17 mouse cellular contexts compared by ENCODE assay signal in the genomic region with DNA sequence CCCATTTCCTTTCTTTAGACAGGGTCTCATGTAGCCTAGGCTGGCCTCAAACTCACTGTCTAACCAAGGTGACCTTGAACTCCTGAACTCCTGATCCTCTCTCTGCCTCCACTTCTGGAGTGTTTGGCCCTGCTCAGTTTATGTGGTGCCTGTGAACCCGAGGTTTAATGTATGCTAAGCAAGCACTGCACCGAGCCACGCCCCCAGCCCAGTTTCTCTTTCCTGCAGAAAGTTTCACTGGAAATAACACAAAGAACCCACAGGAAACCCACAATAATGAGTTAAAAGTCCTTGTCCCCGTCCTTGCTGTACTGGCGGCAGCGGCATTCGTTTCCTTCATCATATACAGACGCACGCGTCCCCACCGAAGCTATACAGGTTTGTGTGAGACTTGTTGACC. TPM values are rescaled to one million over a fixed set of nuclear protein-coding genes. Genes with fewer than 3 reads are reported as not detected.
DNase-seq lines count a peak whose midpoint lies in the region.
"Had no signal": no experiment of that assay in that cellular context is flagged by ENCODE, and none has a peak within 500 bp of the region (broad histone marks: within the 10 kb centered on the region; RNA-seq: fewer than 3 reads in every experiment).

No protein-coding gene starts in this region.

- peak; percentile 71 for DNase-seq in CD4-positive, CD25-positive, alpha-beta regulatory T cell, adult 2 months (ENCODE audit: low read depth, low spot score)
- peak; percentile 68 for DNase-seq in T-cell, adult 2 months (ENCODE audit: low spot score)
- DNase-seq in induced T-regulatory cell, adult 2 months (ENCODE audit: low read depth), result peak; percentile 82
- peak; percentile 58 for DNase-seq in thymus, postnatal 14 days
- DNase-seq in lung, postnatal 10 days, result no peak
- DNase-seq in left cerebral cortex, postnatal 10 days (ENCODE audit: extremely low spot score in 1 of 2, low spot score in 2 of 2), result no peak
- DNase-seq in right cerebral cortex, postnatal 36 days (ENCODE audit: low spot score in 2 of 2), result no peak
- no peak for DNase-seq in ovary, postnatal 14 days (ENCODE audit: low spot score)
- DNase-seq: adrenal gland, postnatal 10 days; B cell, adult 2 months; cerebellum, adult 2 months; cerebellum, postnatal 25 days; kidney, adult 18-20 months; liver, postnatal 0 days; lung, postnatal 14 days had no signal

- intact Hi-C loops in left cerebral cortex, postnatal 10 days (cut with DNase I), result no loop called here

RNA-seq across cellular contexts. Expression of gene Icosl, which starts 5.9 kb away (rescaled TPM):
- total RNA-seq in left cerebral cortex, postnatal 10 days (2021), result 1 to 10 TPM; 1.4 to 1.9 TPM

RNA-seq across cellular contexts. Expression of gene Aire, which starts 31.6 kb away (rescaled TPM):
- under 1 TPM in 1 of 2 experiments, not detected in 1; 0.28 TPM for total RNA-seq in left cerebral cortex, postnatal 10 days (2021)
- total RNA-seq: gastrocnemius, adult 18-20 months; gastrocnemius, postnatal 4 days had no signal

RNA-seq across cellular contexts. Expression of gene Dnmt3l, which starts 33.2 kb away (rescaled TPM):
- under 1 TPM in 1 of 2 experiments, not detected in 1; 0.81 TPM for total RNA-seq in left cerebral cortex, postnatal 10 days (2021)
- total RNA-seq: gastrocnemius, adult 18-20 months; gastrocnemius, postnatal 4 days had no signal

Comparison
In these comparisons a context has a peak if more than half of its experiments do, and no peak if none do; other contexts are left out.
1. DNase-seq: peak in CD4-positive, CD25-positive, alpha-beta regulatory T cell, adult 2 months (single experiment), T-cell, adult 2 months (single experiment), induced T-regulatory cell, adult 2 months (single experiment) and thymus, postnatal 14 days (single experiment); none in lung, postnatal 10 days (single experiment), left cerebral cortex, postnatal 10 days (0 of 2), right cerebral cortex, postnatal 36 days (0 of 2) and ovary, postnatal 14 days (single experiment).